Mouse (Mus musculus) right cerebral cortex, adult 2 months (tissue): ENCODE measurements around the gene Klhl4.

Experiments
- DNase-seq, 2 experiments: peaks; one replicate each; pipeline ENCODE4 v3.0.0; 2021 to 2022; ENCODE audit warnings: low spot score in 2 of 2

Klhl4 gene

DNA sequence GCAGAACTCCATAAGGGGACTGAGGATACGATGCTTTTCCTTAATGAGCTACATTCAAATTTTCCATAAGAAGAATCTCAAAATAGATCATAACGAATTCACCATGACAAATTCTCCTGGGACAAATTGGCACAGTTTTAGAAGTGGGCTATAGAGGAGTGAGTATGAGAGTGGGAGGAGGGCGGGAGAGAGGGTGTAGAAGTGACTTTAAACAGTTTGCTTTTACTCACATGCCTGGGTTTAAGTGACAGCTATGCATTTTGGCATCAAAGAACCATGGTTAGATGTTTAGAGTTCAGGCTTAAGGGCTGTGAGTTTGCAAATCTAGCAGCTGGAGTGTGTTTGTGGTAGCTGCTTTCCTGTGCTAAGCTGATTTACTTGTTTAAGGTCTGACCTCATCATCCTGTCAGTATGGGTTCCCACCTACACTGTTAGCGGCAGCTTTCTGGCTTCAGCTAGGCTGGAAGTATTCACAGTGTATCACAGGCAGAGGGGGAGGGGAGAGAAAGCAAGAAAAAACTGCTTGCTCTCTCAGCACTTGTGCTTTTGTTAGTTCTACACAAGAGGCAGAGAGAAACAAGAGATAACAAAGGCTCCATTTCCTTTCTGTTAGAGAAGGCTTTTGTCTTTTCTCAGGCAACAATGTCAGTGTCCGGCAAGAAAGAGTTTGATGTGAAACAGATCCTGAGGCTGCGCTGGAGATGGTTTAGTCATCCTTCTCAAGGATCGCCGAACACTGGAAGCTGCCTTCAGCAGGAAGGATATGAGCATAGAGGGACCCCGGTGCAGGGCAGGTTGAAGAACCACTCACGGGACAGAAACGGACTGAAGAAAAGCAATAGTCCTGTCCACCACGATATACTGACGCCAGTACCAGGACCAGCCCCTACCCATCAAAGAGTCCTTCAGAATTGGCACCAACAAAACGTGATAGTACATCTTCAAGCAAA lies at the start of gene Klhl4:
Klhl4 (plus strand) TSS at position 552 of the 950 bp plus-strand sequence.
- DNase-seq, result peak; percentile 24 to 40

DNA sequence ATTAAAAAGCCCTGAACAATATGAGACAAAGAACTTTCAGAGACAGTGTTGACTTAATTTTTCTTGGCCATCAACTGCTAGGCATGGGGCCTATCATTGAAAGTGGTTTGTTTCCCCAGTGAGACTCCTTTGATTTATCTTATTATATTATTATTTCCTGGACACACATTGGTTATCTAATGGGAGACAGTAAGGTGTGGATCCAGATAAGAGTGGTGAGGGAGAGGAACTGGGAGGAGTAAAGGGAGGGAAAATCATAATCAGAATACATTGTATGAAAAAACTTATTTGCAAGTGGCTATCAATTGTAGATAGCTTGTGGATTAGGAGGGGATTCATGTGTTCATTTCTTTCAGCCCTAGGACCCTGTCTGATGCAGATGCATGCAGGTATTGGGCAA lies 10.0 kb downstream of the Klhl4 start:
- DNase-seq, result no peak

DNA sequence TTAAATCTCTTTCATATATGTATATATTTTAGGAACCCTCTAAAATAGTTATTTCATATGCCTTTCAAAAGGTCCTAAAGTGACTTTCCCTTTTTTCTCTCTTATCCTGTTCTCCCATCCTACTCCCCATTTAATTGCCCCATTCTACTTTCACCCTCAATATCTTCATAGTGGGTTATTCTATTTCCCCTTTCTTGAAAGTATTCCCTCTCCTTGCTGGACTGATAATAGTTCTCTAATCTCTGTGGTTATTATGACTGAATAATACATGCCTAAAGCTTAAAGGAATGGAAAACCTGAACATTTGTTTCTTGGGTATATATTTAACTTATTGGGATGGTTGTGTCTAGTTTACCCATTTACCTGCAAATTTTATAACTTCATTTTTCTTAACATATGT lies 12.6 kb downstream of the Klhl4 start:
- no peak for DNase-seq

DNA sequence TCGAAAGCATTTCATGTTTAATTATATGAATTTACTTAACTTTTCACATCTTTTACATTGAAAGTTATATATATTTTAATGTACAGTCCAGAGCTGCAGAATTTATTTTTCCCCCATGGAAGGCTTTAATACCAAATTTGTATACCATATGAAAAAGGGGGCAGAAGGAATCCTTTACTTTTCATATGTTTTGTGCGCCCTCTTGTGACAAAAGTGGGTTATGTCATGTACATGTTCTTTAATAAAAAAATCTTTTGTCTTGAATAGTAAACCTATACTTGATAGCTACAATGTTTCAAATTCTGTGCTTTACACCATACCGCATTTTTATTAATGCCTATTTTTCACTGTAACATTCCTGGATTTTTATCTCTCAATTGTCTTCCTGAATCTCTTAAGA lies 84.0 kb downstream of the Klhl4 start:
- peak; percentile 8 to 31 for DNase-seq

DNA sequence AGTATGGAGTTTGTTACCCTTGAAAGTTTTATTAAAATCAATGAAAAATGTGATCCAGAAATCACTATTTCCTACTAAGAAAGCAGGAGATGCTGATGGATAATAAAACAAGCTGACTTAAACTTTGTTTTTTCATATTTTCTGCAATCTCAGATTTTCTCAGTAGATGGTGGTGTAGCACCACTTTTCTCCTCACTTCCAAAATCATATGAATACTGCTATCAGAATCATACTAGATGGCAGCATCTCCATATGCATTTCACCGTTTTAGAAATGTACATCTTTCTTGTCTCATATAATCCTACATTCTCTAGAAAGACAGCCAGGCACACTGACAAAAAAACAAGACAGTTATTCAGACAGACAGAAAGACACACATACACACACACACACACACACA lies 108.2 kb downstream of the Klhl4 start:
- DNase-seq, result no peak
